Mouse (Mus musculus) 3134 (cell line): ENCODE measurements around the gene Aspscr1.
"Not testable (repeated sequence)": the region's sequence is repeated elsewhere in the genome, so short reads cannot be mapped to it uniquely, and the experiment has no call there.

Source experiments
- DNase-seq: peaks from one replicate; pipeline ENCODE4 v3.0.0-alpha.2; 2011; ENCODE audit warnings: low spot score; ENCODE audit not compliant: insufficient read length; ENCODE audit errors: extremely low read depth

Gene Aspscr1

GRCm38 (mm10) chr11:120712771-120713568 lies 40.2 kb downstream of the Aspscr1 start:
- DNase-seq, result peak; percentile 86

- DNase-seq, result peak; percentile 97
These were observed 41.1 kb downstream of the Aspscr1 start, which contains the start of the genes Cenpx and Lrrc45 for GRCm38 (mm10) chr11:120713580-120714518. Cenpx (minus strand) TSS chr11:120713738. Lrrc45 (plus strand) TSS chr11:120713925.

DNA sequence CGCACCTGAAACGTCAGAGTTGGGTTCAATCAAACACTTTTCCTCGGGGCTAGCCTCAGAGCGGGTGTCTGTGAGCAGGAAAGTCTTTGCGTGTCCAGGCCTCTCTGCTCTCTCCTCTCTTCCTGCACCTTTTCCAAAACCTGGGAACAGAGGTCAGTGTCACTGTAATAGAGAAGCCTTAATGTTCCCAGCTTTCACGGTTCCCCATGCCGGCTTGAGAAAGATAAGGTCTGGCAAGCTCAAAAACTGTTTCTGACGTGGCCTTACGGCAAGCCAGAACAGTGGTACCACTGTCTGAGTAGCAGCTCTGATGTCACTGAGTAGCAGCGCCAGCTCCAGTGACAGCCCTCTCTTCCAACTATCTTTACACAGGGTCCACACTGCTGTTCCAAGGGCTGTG lies 41.8 kb downstream of the Aspscr1 start:
- no peak for DNase-seq

GRCm38 (mm10) chr11:120715131-120715530 lies 42.4 kb downstream of the Aspscr1 start:
- DNase-seq, result no peak

- DNase-seq, result no peak
These were observed 46.5 kb downstream of the Aspscr1 start for GRCm38 (mm10) chr11:120719242-120719641.

DNA sequence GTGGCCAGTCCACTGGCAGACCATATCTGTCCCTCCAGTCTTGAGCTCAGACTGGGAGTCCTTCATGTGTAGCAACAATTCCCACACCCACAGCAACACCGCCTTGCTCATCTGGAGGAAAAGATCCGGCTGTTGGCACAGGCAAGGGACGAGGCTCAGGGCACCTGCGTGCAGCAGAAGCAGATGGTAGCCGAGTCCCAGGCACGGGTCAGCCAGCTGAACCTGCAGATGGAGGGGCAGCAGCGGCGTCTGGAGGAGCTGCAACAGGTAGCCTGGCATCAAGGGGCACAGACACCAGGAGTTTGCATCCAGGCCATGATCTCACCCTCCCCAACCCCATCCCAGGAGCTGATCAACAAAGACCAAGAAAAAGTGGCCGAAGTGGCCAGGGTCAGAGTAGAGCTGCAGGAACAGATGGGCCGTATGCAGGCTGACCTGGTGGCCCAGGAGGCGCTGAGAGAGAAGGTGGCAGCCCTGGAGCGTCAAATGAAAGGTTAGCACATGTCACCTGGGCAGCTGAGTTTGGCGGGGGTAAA lies 47.1 kb downstream of the Aspscr1 start:
- DNase-seq, result no peak

DNA sequence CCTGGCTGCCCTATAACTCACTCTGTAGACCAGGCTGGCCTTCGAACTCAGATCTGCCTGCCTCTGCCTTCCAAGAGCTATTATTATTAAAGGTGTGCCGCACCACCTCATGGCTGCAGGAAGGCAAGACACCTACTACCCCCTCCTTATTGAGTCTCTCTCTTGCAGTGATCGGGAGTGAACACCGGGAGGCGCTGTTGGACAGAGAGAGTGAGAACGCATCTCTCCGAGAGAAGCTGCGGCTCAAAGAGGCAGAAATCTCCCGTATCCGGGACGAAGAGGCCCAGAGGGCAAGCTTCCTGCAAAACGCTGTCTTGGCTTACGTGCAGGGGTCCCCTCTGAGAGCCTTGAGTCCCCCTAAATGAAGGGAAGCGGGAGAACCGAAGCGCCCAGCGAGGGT lies 47.7 kb downstream of the Aspscr1 start:
- DNase-seq, result peak; percentile 50

DNA sequence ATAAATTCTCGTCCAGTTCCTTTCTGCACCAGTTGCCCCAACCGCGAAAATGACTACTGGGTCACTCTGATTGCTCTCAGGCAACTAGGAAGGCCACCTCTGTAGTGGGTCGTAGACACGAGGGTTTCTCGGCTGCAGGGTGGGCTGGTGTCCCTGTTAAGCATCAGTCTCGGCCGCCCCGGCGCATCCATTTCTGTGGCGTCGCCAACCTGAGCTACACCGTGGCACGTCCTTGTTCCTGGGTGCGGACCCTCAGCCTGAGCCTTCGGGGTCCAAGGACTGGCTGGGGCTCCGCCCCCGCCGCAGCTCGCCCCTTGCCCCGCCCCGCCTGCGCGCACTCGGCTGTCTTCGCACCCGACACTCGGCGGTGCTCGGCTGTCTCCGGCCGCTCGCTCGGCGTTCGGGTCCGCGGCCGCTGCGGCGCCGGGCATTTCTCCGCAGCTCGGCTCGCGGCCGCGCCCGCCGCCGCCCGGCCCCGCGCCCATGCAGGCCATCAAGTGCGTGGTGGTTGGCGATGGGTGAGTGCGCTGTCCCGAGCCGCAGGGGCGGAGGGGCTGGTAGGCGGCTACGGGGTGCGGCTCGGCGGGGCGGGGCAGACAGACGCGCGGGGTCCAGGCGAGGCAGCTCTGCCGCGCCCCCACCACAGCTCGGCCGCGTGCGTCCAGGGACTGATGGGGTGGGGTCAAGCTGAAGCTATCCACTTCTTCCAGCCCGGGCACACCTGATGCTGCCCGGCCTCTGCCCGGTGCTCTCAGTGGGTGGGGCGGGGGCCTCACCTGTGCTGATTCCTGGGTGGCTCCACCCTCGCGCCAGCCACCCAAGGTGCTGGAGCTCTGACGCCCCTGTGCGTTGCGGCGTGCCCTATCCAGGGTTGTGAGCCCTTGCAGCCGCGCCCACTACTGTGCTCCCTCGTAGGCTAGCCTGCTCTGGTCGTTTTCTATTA lies 48.6 kb downstream of the Aspscr1 start, which contains the start of gene Rac3:
Gene Rac3, plus strand, starts transcription at position 347 of the 943 bp plus-strand sequence.
- DNase-seq, result no peak

- no peak for DNase-seq
These were observed 49.4 kb downstream of the Aspscr1 start for GRCm38 (mm10) chr11:120722067-120722630.

DNA sequence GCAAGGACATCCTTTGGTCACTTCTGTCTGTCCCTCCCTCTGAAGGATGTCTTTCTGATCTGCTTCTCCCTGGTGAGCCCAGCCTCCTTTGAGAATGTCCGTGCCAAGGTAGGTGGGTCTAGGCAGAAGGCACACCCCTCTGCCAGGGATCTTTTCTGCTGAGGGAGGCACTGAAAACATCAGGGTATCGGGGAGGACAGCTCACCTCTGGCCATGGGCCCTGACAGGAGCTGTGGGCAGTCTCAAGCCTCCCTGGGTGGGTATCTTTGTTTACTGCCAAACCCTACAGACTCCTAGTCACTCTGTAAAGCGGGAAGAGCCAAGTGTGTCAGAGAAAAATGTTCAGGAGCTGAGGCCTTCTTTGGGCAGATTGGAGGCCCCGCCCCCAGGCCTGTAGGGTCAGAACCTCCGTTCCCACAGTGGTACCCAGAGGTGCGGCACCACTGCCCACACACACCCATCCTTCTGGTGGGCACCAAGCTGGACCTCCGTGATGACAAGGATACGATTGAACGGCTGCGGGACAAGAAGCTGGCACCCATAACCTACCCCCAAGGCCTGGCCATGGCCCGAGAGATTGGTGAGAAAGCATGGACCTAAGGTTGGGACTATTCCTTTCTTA lies 50.1 kb downstream of the Aspscr1 start:
- no peak for DNase-seq

GRCm38 (mm10) chr11:120723509-120723908 lies 50.7 kb downstream of the Aspscr1 start:
- DNase-seq, result no peak

GRCm38 (mm10) chr11:120726243-120727168 lies 53.7 kb downstream of the Aspscr1 start:
- no peak for DNase-seq

- peak; percentile 86 for DNase-seq
These were observed 54.4 kb downstream of the Aspscr1 start, which contains the start of gene Dcxr for GRCm38 (mm10) chr11:120727169-120727527. Dcxr (minus strand) TSS chr11:120727281.

GRCm38 (mm10) chr11:120727564-120727963 lies 54.8 kb downstream of the Aspscr1 start:
- DNase-seq, result no peak

DNA sequence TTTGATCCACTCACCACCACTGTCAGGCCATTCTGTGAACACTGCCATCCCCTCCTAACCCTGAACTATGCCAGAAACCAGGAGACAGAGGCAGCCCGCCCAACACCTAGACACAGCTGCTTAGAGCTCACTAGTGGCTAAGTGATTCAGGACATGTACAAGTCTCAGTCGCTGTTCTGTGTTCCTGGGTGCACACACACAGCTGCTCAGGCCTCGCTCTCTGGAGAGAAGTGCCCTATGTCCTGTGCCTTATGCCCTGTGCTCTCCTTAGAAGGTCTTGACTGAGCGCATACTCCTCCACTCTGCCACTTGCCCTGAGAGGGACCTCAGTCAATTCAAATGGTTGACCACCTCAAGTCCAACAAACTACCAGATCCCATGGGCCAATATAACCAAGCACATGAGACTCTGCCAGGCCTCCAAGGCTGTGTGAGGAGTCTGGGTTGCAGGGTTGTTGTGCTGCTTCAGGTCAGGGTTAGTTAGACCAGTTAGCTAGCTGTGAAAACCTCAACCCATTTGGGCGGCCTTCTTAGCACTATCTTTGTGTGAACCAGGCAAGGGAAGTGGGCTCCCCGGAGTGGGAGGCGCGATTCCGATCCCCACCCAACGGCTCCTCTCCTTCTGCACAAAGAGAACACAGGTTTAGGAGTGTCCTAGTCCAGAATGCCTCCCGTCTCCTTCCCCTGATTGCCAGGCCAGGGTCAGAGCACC lies 55.9 kb downstream of the Aspscr1 start:
- no peak for DNase-seq

GRCm38 (mm10) chr11:120729432-120730050 lies 56.8 kb downstream of the Aspscr1 start:
- DNase-seq, result not testable (repeated sequence)

DNA sequence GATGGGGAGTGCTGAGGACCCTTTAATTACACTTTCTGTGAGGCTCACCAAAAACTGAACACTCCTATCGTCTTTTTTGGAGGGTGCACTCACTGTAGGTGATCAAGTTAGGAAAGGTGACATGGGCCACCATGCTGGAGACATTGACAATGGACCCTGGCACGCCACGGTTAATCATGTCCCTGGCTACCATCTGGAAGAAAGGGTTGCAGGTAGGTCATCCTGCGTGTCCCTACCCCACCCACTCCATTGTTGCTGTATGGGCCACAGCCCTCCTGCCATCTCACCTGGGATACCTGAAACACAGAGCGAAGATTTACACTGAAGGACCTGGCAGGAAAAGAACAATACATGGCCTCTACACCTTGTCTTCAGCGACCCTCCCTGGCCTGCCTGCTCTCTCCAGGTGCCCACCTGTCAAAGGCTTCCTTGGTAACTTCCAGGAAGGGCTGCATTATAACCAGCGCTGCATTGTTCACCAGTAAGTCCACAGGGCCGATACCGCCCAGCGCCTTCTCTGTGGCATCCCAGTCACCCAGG lies 57.6 kb downstream of the Aspscr1 start:
- DNase-seq, result no peak
